Mouse (Mus musculus) ES-E14 (cell line): ENCODE measurements around the gene Acadvl.

Experiments used
- MAFK ChIP-seq: IDR thresholded peaks from 2 replicates; pipeline ENCODE4 v1.6.1; 2014; ENCODE audit warnings: mild to moderate bottlenecking, low read depth, low read length, inconsistent platforms; ENCODE audit not compliant: insufficient read depth
- ZNF384 ChIP-seq: IDR thresholded peaks from 2 replicates; pipeline ENCODE4 v1.6.1; 2012; ENCODE audit warnings: low read depth, low read length, inconsistent platforms

DNA sequence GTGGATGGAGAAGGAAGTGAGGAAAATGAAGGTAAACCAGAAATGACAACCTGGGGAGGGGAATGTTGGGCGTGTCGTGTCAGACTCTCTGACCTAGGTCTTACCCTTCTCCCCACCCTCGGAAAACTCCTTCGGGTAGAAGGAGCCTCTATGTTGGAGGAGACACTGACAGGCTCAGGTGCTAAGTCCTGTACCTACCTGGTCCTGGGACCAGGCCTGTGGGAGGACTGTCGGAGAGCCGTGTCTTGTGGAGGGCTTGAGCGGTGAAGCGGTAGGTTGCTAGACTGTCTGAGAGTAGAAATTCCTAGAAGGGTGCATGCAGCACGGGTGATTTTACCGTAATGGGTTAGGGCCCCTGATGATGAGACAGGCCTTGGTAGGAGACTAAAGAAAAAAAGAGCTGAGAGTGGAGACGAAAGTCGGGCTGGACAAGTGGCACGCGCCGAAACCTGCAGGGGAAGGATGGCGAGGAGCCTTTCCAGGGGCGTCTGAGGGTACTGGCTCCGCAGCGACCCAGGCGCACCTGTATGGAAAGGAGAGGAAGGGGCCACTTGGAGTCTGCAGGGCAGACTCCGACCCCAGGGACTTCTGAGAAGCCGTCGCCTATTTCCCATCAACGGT, 50.5 kb downstream of the Acadvl start, which contains the start of gene Cldn7:
- TF ChIP-seq ZNF384 (no peak), MAFK (no peak)
